Mouse (Mus musculus): ENCODE measurements around the gene Tex19.1. TPM values are rescaled to one million over a fixed set of nuclear protein-coding genes. Genes with fewer than 3 reads are reported as not detected.

Gene Tex19.1
- polyA plus RNA-seq, 1 experiment from 2014 or later: not detected

DNA sequence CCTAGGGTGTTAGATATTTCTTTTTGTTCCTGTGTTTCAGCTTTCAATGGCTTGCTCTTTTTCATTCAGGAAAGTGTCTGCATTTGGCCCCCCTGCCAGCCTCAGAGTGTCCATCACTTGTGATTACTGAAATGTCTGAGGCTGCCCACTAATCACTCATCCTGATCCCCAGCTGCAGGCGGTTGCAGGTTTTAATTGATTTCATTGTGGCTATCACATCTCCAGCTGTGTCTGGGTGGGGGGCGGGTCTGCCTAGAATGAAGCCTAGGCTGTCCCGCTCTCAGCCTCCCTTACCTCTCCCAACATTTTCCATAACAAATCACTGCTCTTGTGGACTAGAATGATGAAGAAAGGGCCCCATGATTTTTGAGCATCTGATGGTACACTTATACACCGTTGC lies 8.3 kb downstream of the Tex19.1 start:
- Histone ChIP-seq H3K27me3 (peaks cover 38% of the 10 kb centered on the region), H3K4me1 (replicated peaks) (peaks cover 26% of the 10 kb centered on the region), H3K4me3 (no peak overlapping the region), H3K27ac (replicated peaks) (0 out of 2 replicates have a peak overlapping the region, but pooled peaks have one; percentile 30), H3K4me2 (no peak overlapping the region), H3K36me3 (no peaks in the 10 kb centered on the region), H3K9ac (no peak overlapping the region), H3K9me3 (no peaks in the 10 kb centered on the region)
- 17% methylated on average over 4 of the region's 4 CpGs for WGBS
- ATAC-seq (ENCODE audit: low read depth): 0 out of 2 replicates have a peak, but pooled peaks have one; percentile 47

DNA sequence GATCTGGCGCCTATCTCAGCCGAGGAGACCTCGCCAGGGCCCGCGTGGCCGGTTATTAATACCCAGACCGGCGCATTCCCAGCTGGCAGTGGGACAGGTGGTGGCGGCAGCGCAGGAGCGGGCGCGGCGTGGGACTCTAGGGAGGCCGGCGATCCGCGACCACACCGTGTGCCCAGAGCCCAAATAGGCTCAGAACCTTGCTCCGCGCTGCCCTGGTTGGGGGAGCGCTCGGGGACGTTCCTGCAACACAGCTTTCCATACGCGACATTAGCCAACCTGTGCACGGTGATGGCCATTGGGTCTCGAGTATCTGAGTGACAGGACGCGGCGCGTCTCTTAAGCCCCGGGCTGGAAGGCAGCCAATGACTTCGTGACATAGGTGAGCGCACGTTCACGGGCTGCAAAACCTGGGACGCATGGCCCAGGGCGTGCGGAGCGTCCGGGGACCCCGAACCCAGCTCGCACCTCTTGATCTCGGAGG lies 10.5 kb downstream of the Tex19.1 start:
- no peak; the same call in 1 of the 2 replicates for ATAC-seq (ENCODE audit: low read depth)
- no peak overlapping the region for H3K27ac ChIP-seq (replicated peaks)
- no peaks in the 10 kb centered on the region for H3K36me3 ChIP-seq
- peaks cover 26% of the 10 kb centered on the region for H3K4me1 ChIP-seq (replicated peaks)
- H3K27me3 ChIP-seq: peaks cover 41% of the 10 kb centered on the region
- H3K4me3 ChIP-seq: peak overlapping the region; percentile 41
- peak overlapping the region; percentile 58 for H3K9ac ChIP-seq
- WGBS: under 1% methylated on average over 45 of the region's 45 CpGs
- peak overlapping the region; percentile 69 for H3K4me2 ChIP-seq
- H3K9me3 ChIP-seq: no peaks in the 10 kb centered on the region

DNA sequence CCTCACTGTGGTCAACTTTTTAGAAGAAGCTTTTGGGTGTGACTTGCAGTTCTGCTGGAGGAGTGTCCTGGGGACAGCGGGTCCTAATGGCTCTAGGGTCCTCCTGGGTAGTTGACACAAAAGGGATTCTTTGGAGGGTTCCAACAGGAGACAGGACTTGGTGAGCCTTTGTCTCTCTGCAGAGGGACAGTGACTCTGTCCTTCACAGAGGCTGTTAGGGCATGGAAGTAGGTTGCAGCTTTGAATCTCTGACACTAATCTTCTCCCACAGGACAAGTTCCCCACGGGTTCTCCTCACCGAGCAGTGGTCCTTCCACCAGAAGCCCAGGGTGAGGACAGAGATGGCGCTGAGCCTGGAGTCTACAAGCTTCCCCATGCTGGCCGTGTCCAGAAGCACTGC lies 14.0 kb downstream of the Tex19.1 start, which contains the start of gene Uts2r:
Gene Uts2r, plus strand, starts transcription at position 301 of the 400 bp plus-strand sequence.
- Histone ChIP-seq H3K9ac (no peak within 1 kb of the TSS), H3K4me3 (no peak within 1 kb of the TSS), H3K27ac (replicated peaks) (no peak within 1 kb of the TSS), H3K4me1 (replicated peaks) (peaks cover 11% of the 10 kb centered on the region), H3K36me3 (no peaks in the 10 kb centered on the region), H3K27me3 (peaks cover 39% of the 10 kb centered on the region), H3K9me3 (no peaks in the 10 kb centered on the region), H3K4me2 (no peak within 1 kb of the TSS)
- no peak for ATAC-seq (ENCODE audit: low read depth)
- WGBS: 90% methylated on average over 5 of the region's 5 CpGs

DNA sequence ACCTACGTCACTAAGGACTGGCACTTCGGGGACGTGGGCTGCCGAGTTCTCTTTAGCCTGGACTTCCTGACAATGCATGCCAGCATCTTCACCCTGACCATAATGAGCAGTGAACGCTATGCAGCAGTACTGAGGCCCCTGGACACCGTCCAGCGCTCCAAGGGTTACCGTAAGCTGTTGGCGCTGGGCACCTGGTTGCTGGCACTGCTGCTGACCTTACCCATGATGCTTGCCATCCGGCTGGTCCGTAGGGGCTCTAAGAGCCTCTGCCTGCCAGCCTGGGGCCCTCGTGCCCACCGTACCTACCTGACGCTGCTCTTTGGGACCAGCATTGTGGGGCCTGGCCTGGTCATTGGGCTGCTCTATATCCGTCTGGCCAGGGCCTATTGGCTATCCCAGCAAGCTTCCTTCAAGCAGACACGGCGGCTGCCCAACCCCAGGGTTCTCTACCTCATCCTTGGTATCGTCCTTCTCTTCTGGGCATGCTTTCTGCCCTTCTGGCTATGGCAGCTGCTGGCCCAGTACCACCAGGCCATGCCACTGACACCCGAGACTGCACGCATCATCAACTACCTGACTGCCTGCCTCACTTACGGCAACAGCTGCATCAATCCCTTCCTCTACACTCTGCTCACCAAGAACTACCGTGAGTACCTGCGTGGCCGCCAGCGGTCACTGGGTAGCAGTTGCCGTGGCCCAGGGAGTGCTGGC lies 14.8 kb downstream of the Tex19.1 start:
- Histone ChIP-seq H3K4me3 (no peak overlapping the region), H3K9me3 (no peaks in the 10 kb centered on the region), H3K27me3 (peaks cover 31% of the 10 kb centered on the region), H3K4me2 (no peak overlapping the region), H3K27ac (replicated peaks) (no peak overlapping the region), H3K4me1 (replicated peaks) (peaks cover 9% of the 10 kb centered on the region), H3K36me3 (no peaks in the 10 kb centered on the region), H3K9ac (no peak overlapping the region)
- 94% methylated on average over 26 of the region's 26 CpGs for WGBS
- no peak for ATAC-seq (ENCODE audit: low read depth)

DNA sequence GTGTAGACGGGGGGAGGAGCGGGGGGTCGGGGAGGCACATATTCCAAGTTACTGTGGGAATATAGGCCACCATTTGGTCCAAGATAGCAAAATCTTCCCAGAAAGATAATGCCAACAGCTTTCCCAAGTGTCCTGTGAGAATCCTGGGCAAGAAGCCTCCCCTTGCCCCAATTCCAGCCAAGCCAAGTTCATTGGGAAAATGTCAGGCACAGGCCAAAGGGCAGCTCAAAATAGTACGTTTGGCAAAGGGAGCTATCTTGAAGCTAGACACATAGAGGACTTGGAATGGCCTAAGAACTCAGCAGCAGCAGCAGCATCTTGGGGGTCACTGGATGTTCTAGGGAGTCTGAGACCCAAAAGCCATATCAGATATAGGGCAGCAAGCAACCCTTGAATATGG lies 17.8 kb downstream of the Tex19.1 start:
- H3K9ac ChIP-seq: no peak overlapping the region
- H3K4me3 ChIP-seq: no peak overlapping the region
- no peaks in the 10 kb centered on the region for H3K36me3 ChIP-seq
- ATAC-seq (ENCODE audit: low read depth): no peak
- 85% methylated on average over 4 of the region's 4 CpGs for WGBS
- H3K27me3 ChIP-seq: peaks cover 5% of the 10 kb centered on the region; the same call in 1 of the 2 replicates
- no peaks in the 10 kb centered on the region for H3K9me3 ChIP-seq
- H3K27ac ChIP-seq (replicated peaks): no peak overlapping the region
- no peaks in the 10 kb centered on the region for H3K4me1 ChIP-seq (replicated peaks)
- no peak overlapping the region for H3K4me2 ChIP-seq

DNA sequence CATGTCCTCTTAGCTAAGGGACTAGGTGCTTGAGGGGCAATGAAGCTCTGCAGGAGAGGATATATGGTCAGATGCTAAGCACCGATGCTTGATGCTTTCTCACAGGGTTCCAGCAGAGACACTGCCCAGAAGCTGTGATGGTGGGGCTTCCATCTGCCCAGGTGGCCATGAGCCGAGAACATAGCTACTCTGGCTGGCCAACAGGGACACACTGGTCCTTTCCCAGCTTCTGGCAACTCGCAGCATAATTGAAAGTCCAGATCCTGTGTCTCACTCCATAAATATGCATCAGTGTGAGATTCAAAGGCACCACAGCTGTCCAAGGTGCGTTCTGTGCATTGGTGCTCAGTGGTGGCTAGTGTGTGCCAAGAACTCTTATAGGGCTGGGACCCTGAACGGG lies 27.3 kb downstream of the Tex19.1 start:
- Histone ChIP-seq H3K9ac (no peak overlapping the region), H3K27ac (replicated peaks) (no peak overlapping the region), H3K27me3 (no peaks in the 10 kb centered on the region), H3K4me1 (replicated peaks) (no peaks in the 10 kb centered on the region; the same call in 1 of the 2 replicates), H3K4me3 (no peak overlapping the region), H3K4me2 (no peak overlapping the region), H3K9me3 (no peaks in the 10 kb centered on the region), H3K36me3 (0 out of 2 replicates have a peak, but pooled peaks cover 8% of the 10 kb centered on the region)
- 75% methylated on average over 5 of the region's 5 CpGs for WGBS
- no peak for ATAC-seq (ENCODE audit: low read depth)

- H3K9me3 ChIP-seq: no peaks in the 10 kb centered on the region
- no peak overlapping the region for H3K27ac ChIP-seq (replicated peaks)
- no peak overlapping the region for H3K4me2 ChIP-seq
- 39% methylated on average over 3 of the region's 3 CpGs for WGBS
- no peak for ATAC-seq (ENCODE audit: low read depth)
- H3K4me3 ChIP-seq: no peak overlapping the region
- H3K36me3 ChIP-seq: 0 out of 2 replicates have a peak, but pooled peaks cover 8% of the 10 kb centered on the region
- no peaks in the 10 kb centered on the region; the same call in 1 of the 2 replicates for H3K4me1 ChIP-seq (replicated peaks)
- no peaks in the 10 kb centered on the region for H3K27me3 ChIP-seq
- no peak overlapping the region for H3K9ac ChIP-seq
Measured at GRCm38 (mm10) chr11:121174234-121174633, 28.3 kb downstream of the Tex19.1 start.

- no peaks in the 10 kb centered on the region for H3K9me3 ChIP-seq
- H3K27me3 ChIP-seq: no peaks in the 10 kb centered on the region
- no peak overlapping the region for H3K4me2 ChIP-seq
- no peak overlapping the region for H3K4me3 ChIP-seq
- no peak overlapping the region for H3K27ac ChIP-seq (replicated peaks)
- H3K9ac ChIP-seq: no peak overlapping the region
- no peak for ATAC-seq (ENCODE audit: low read depth)
- peaks cover 9% of the 10 kb centered on the region; the same call in 1 of the 2 replicates for H3K36me3 ChIP-seq
- H3K4me1 ChIP-seq (replicated peaks): no peaks in the 10 kb centered on the region; the same call in 1 of the 2 replicates
- 59% methylated on average over 12 of the region's 12 CpGs for WGBS
Measured at GRCm38 (mm10) chr11:121176285-121177270, 30.6 kb downstream of the Tex19.1 start.

DNA sequence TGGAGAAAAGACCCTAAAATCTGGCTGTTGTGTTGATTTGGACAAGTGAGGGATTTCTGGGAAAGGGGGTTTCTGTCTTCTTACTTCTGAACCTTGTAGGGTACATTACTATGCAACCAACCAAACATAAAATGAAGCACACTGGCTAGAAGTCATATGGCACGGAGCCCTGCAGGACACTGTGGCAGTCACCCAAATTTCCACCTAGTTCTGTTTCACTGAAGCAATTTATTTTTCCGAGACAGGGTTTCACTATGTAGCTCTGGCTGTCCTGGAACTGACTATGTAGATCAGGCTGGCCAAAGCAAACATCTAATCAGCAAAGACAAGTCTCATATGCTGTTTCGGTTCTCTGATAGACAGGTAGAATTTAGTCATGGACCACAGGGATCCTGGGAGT lies 43.7 kb downstream of the Tex19.1 start:
- Histone ChIP-seq H3K9ac (no peak overlapping the region), H3K27me3 (no peaks in the 10 kb centered on the region), H3K36me3 (peaks cover 18% of the 10 kb centered on the region), H3K9me3 (no peaks in the 10 kb centered on the region), H3K4me3 (no peak overlapping the region), H3K4me2 (no peak overlapping the region), H3K27ac (replicated peaks) (no peak overlapping the region), H3K4me1 (replicated peaks) (no peaks in the 10 kb centered on the region)
- 90% methylated on average over 3 of the region's 3 CpGs for WGBS
- no peak for ATAC-seq (ENCODE audit: low read depth)

DNA sequence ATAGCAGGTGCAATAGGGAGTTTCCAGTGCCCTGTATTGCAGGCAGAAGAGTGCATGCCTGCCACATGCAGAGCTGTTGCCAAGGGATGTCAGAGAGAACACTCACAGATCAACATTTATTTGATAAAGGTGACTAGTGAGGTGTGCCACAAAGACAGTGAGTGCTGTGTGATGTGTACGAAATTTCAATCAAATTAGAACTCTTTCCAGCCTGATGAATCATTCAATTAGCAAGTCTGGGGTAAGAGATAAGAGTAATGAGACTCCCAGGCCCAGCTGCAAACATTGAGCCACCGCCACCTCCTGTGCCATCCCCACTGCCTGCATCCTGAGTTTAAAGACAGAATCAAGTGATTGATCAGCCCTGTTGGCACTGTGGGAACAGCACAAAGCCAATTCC lies 46.8 kb downstream of the Tex19.1 start:
- Histone ChIP-seq H3K36me3 (peaks cover 28% of the 10 kb centered on the region), H3K27ac (replicated peaks) (no peak overlapping the region), H3K4me3 (no peak overlapping the region), H3K27me3 (no peaks in the 10 kb centered on the region), H3K9ac (no peak overlapping the region), H3K4me2 (no peak overlapping the region), H3K9me3 (no peaks in the 10 kb centered on the region), H3K4me1 (replicated peaks) (no peaks in the 10 kb centered on the region)
- ATAC-seq (ENCODE audit: low read depth): no peak
- WGBS: 64% methylated on average over 2 of the region's 2 CpGs

DNA sequence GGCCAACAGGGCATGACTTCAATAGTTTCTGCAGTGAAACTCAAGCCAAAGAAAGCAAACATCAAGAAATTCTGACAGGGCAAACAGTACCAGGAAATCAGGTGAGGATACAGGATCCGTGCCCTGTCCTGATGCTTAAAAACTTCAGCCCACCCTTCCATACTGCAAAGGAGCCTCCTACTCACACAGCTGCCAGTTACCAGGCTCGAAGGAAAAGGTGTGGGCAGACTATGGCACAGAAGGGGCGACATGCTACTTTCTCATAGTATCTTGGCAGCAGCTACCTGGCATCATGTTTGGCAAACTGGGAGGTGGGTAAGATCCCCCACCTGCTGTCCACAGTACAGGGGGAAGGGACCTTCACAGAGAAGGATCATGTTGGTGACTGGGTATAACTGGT lies 47.5 kb downstream of the Tex19.1 start:
- Histone ChIP-seq H3K9me3 (no peaks in the 10 kb centered on the region), H3K36me3 (peaks cover 28% of the 10 kb centered on the region), H3K4me2 (no peak overlapping the region), H3K9ac (no peak overlapping the region), H3K27ac (replicated peaks) (no peak overlapping the region), H3K27me3 (no peaks in the 10 kb centered on the region), H3K4me1 (replicated peaks) (no peaks in the 10 kb centered on the region), H3K4me3 (no peak overlapping the region)
- ATAC-seq (ENCODE audit: low read depth): no peak
- 80% methylated on average over 3 of the region's 3 CpGs for WGBS

All from neural tube, embryonic 13.5 days (tissue).